Mouse (Mus musculus) brain, embryonic 14.5 days (tissue): ENCODE measurements around the gene Gab1.

Source experiments
- CTCF ChIP-seq: fragments of 200-500 bp; IDR thresholded peaks from 2 replicates; pipeline ENCODE4 v1.5.1; 2012; ENCODE audit warnings: inconsistent platforms, mild to moderate bottlenecking, moderate library complexity, borderline replicate concordance; ENCODE audit not compliant: insufficient read depth, insufficient read length; ENCODE audit errors: extremely low read depth
- POLR2A ChIP-seq: fragments of 200-500 bp; IDR thresholded peaks from 2 replicates; pipeline ENCODE4 v1.6.1; 2012; ENCODE audit warnings: mild to moderate bottlenecking, inconsistent platforms, borderline replicate concordance; ENCODE audit not compliant: poor library complexity, insufficient read depth, insufficient read length, severe bottlenecking; ENCODE audit errors: extremely low read depth

DNA sequence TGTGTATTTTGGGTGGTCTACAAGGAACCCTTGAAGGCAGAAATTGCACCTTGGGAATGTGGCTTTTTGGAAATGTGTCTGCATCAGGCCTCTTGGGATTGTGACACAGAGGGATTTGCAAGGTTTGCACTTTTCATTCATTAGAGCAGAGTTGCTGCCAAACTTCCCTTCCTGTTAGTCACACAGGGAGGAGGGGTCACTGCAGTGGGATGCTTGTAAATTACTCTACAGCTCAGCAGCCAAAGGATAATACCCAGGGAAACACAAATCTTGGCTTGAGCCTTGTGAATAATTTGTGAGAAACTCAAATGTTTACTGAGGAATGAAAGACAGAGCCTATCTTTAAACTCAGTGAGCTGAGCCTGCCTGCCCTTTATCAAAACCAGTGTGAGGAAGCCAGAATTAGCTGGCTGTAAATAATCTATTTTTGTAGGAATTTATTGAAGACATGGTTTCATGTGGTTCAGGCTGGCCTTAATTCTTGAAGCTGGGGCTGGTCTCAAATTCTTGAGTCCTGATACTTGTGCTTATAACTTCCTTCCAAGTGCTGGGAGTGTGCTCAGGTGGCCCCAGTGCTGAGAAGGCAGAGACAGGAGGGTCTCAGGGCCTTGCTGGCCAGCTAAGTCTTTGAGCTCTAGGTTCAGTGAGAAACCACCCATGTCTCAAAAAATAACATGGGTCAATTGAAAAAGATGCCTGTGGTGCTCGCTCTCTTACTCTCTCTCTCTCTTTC, 32.9 kb upstream of the Gab1 start:
- no peak for TF ChIP-seq CTCF
- TF ChIP-seq POLR2A = no peak
